Mouse (Mus musculus): ENCODE data around the gene Acbd4.

GRCm38 (mm10) chr11:103058499-103059085 lies 42.9 kb upstream of the Acbd4 start:
- TF ChIP-seq CTCF (IDR thresholded peaks at IDR 0.05; ENCODE audit: low read depth) = 0 out of 2 replicates have a peak, but pooled peaks have one; percentile 12
- TF ChIP-seq EP300 (IDR thresholded peaks at IDR 0.05; ENCODE audit: low read depth) = no peak
